ENCODE assay signal across 8 mouse cellular contexts in genomic region chr1:53740077-53740776, GRCm38 (mm10). TPM values are rescaled to one million over a fixed set of nuclear protein-coding genes. Genes with fewer than 3 reads are reported as not detected.
DNase-seq lines count a peak whose midpoint lies in the region; ATAC-seq and TF ChIP-seq lines count a peak whose summit lies in the region.
"Not testable (repeated sequence)": the region's sequence is repeated elsewhere in the genome, so short reads cannot be mapped to it uniquely, and the experiment has no call there.

No protein-coding gene starts in this region.

- not testable (repeated sequence) for H3K4me3 ChIP-seq in forebrain, embryonic 12.5 days (replicated peaks); forebrain, embryonic 16.5 days (replicated peaks; ENCODE audit: low read length); hindbrain, embryonic 12.5 days; hindbrain, embryonic 16.5 days (ENCODE audit: low read length); kidney, embryonic 16.5 days (ENCODE audit: low read length); midbrain, embryonic 13.5 days (replicated peaks); midbrain, postnatal 0 days (ENCODE audit: low read depth, low read length); neural tube, embryonic 14.5 days (ENCODE audit: low read depth, low read length)

- not testable (repeated sequence) for H3K4me2 ChIP-seq in forebrain, embryonic 12.5 days; forebrain, embryonic 16.5 days (ENCODE audit: low read length); hindbrain, embryonic 12.5 days (replicated peaks); hindbrain, embryonic 16.5 days (ENCODE audit: low read length); kidney, embryonic 16.5 days (replicated peaks; ENCODE audit: low read depth, low read length); midbrain, embryonic 13.5 days (replicated peaks); midbrain, postnatal 0 days (ENCODE audit: low read depth, low read length, poor library complexity, severe bottlenecking); neural tube, embryonic 14.5 days (ENCODE audit: low read depth, low read length)

- not testable (repeated sequence) for H3K9me3 ChIP-seq in forebrain, embryonic 12.5 days; forebrain, embryonic 16.5 days (ENCODE audit: control insufficient read depth, low read length); hindbrain, embryonic 12.5 days (replicated peaks); hindbrain, embryonic 16.5 days (ENCODE audit: control insufficient read depth, low read length); kidney, embryonic 16.5 days (ENCODE audit: low read length); midbrain, embryonic 13.5 days; midbrain, postnatal 0 days (ENCODE audit: low read length); neural tube, embryonic 14.5 days (ENCODE audit: control insufficient read depth, low read length)

- ATAC-seq in forebrain, embryonic 12.5 days (ENCODE audit: low FRiP score): peak; percentile 82; the same call in 1 of the 2 replicates
- ATAC-seq in forebrain, embryonic 16.5 days: peak; percentile 93
- ATAC-seq in hindbrain, embryonic 12.5 days (ENCODE audit: low FRiP score): peak; percentile 79
- ATAC-seq in hindbrain, embryonic 16.5 days: peak; percentile 87
- peak; percentile 23; the same call in 1 of the 2 replicates for ATAC-seq in kidney, embryonic 16.5 days (ENCODE audit: low FRiP score, low TSS enrichment)
- peak; percentile 79 for ATAC-seq in midbrain, embryonic 13.5 days
- ATAC-seq in midbrain, postnatal 0 days (ENCODE audit: low FRiP score): not testable (repeated sequence)
- peak; percentile 81 for ATAC-seq in neural tube, embryonic 14.5 days (ENCODE audit: low read depth)

- peaks cover 33% of the 10 kb centered on the region for H3K27me3 ChIP-seq in forebrain, embryonic 12.5 days
- H3K27me3 ChIP-seq in forebrain, embryonic 16.5 days (replicated peaks; ENCODE audit: control insufficient read depth, insufficient read depth, low read length); hindbrain, embryonic 12.5 days; hindbrain, embryonic 16.5 days (replicated peaks; ENCODE audit: control insufficient read depth, insufficient read depth, low read length); kidney, embryonic 16.5 days (ENCODE audit: insufficient read depth, low read length); midbrain, embryonic 13.5 days; midbrain, postnatal 0 days (ENCODE audit: insufficient read depth, low read length); neural tube, embryonic 14.5 days (ENCODE audit: control insufficient read depth, insufficient read depth, low read length): not testable (repeated sequence)

- peak; percentile 21 for DNase-seq in midbrain, postnatal 0 days (ENCODE audit: low spot score)

- WGBS in forebrain, embryonic 12.5 days: 24% methylated on average over 4 of the region's 4 CpGs
- WGBS in forebrain, embryonic 16.5 days: 13% methylated on average over 3 of the region's 4 CpGs
- WGBS in hindbrain, embryonic 12.5 days: 52% methylated on average over 4 of the region's 4 CpGs
- 31% methylated on average over 3 of the region's 4 CpGs for WGBS in hindbrain, embryonic 16.5 days
- 40% methylated on average over 3 of the region's 4 CpGs for WGBS in kidney, embryonic 16.5 days
- 49% methylated on average over 3 of the region's 4 CpGs for WGBS in midbrain, embryonic 13.5 days
- 55% methylated on average over 3 of the region's 4 CpGs for WGBS in midbrain, postnatal 0 days
- 10% methylated on average over 3 of the region's 4 CpGs for WGBS in neural tube, embryonic 14.5 days

- TF ChIP-seq CTCF in midbrain, postnatal 0 days (IDR thresholded peaks at IDR 0.05): not testable (repeated sequence)

- not testable (repeated sequence) for H3K36me3 ChIP-seq in forebrain, embryonic 12.5 days (replicated peaks); forebrain, embryonic 16.5 days (ENCODE audit: control insufficient read depth, insufficient read depth); hindbrain, embryonic 12.5 days; hindbrain, embryonic 16.5 days (ENCODE audit: control insufficient read depth, insufficient read depth, low read length); kidney, embryonic 16.5 days (ENCODE audit: insufficient read depth, low read length); midbrain, embryonic 13.5 days; midbrain, postnatal 0 days (ENCODE audit: insufficient read depth, low read length); neural tube, embryonic 14.5 days (ENCODE audit: control insufficient read depth, insufficient read depth, low read length)

- H3K9ac ChIP-seq in forebrain, embryonic 12.5 days; forebrain, embryonic 16.5 days (replicated peaks; ENCODE audit: low read depth, low read length); hindbrain, embryonic 12.5 days; hindbrain, embryonic 16.5 days (ENCODE audit: low read depth, low read length); kidney, embryonic 16.5 days (replicated peaks; ENCODE audit: low read length); midbrain, embryonic 13.5 days (replicated peaks); midbrain, postnatal 0 days (replicated peaks; ENCODE audit: low read length, poor library complexity, severe bottlenecking); neural tube, embryonic 14.5 days (replicated peaks; ENCODE audit: low read depth, low read length): not testable (repeated sequence)

- H3K4me1 ChIP-seq in forebrain, embryonic 12.5 days; forebrain, embryonic 16.5 days (replicated peaks; ENCODE audit: control insufficient read depth, insufficient read depth, low read length); hindbrain, embryonic 12.5 days; hindbrain, embryonic 16.5 days (ENCODE audit: control insufficient read depth, insufficient read depth, low read depth, low read length); kidney, embryonic 16.5 days (ENCODE audit: insufficient read depth, low read length); midbrain, embryonic 13.5 days (replicated peaks); midbrain, postnatal 0 days (ENCODE audit: insufficient read depth, low read length); neural tube, embryonic 14.5 days (ENCODE audit: control insufficient read depth, insufficient read depth, low read length): not testable (repeated sequence)

- not testable (repeated sequence) for H3K27ac ChIP-seq in forebrain, embryonic 12.5 days; forebrain, embryonic 16.5 days (ENCODE audit: low read length); hindbrain, embryonic 12.5 days; hindbrain, embryonic 16.5 days (ENCODE audit: low read depth, low read length); kidney, embryonic 16.5 days (ENCODE audit: low read length); midbrain, embryonic 13.5 days; midbrain, postnatal 0 days (ENCODE audit: low read depth, low read length); neural tube, embryonic 14.5 days (ENCODE audit: low read depth, low read length)

RNA-seq across cellular contexts. Expression of gene Dnah7a, which starts 33.6 kb away (rescaled TPM):
- polyA plus RNA-seq in forebrain, embryonic 12.5 days (2016; fragmentation: Nextera tagmentation; extraction: Ambion mirVana): 7.1 and 7.2 TPM in 2 replicates
- polyA plus RNA-seq in forebrain, embryonic 16.5 days (2015; fragmentation: Nextera tagmentation; extraction: Ambion mirVana): 7.6 and 7.7 TPM in 2 replicates
- polyA plus RNA-seq in hindbrain, embryonic 12.5 days (2016; fragmentation: Nextera tagmentation; extraction: Ambion mirVana): 5.9 and 6.9 TPM in 2 replicates
- 9.1 and 10.0 TPM in 2 replicates for polyA plus RNA-seq in hindbrain, embryonic 16.5 days (2015; fragmentation: Nextera tagmentation; extraction: Ambion mirVana)
- polyA plus RNA-seq in kidney, embryonic 16.5 days (2015; fragmentation: Nextera tagmentation; extraction: Ambion mirVana): 0.70 and 1.3 TPM in 2 replicates
- polyA plus RNA-seq in midbrain, embryonic 13.5 days (2015; fragmentation: Nextera tagmentation; extraction: Ambion mirVana): 9.3 and 9.4 TPM in 2 replicates
- 4.5 and 5.7 TPM in 2 replicates for total RNA-seq in midbrain, postnatal 0 days (2014; rRNA removed)
- 11.7 and 12.0 TPM in 2 replicates for polyA plus RNA-seq in midbrain, postnatal 0 days (2015; fragmentation: Nextera tagmentation; extraction: Ambion mirVana)
- 14.3 and 17.9 TPM in 2 replicates for polyA plus RNA-seq in neural tube, embryonic 14.5 days (2014; fragmentation: Nextera tagmentation; extraction: Ambion mirVana)

RNA-seq across cellular contexts. Expression of gene Stk17b, which starts 44.8 kb away (rescaled TPM):
- polyA plus RNA-seq in forebrain, embryonic 12.5 days (2016; fragmentation: Nextera tagmentation; extraction: Ambion mirVana): 11.1 and 12.3 TPM in 2 replicates
- 4.9 and 6.0 TPM in 2 replicates for polyA plus RNA-seq in forebrain, embryonic 16.5 days (2015; fragmentation: Nextera tagmentation; extraction: Ambion mirVana)
- 8.8 and 9.2 TPM in 2 replicates for polyA plus RNA-seq in hindbrain, embryonic 12.5 days (2016; fragmentation: Nextera tagmentation; extraction: Ambion mirVana)
- 4.9 and 6.2 TPM in 2 replicates for polyA plus RNA-seq in hindbrain, embryonic 16.5 days (2015; fragmentation: Nextera tagmentation; extraction: Ambion mirVana)
- 15.8 and 20.8 TPM in 2 replicates for polyA plus RNA-seq in kidney, embryonic 16.5 days (2015; fragmentation: Nextera tagmentation; extraction: Ambion mirVana)
- 5.8 and 7.7 TPM in 2 replicates for polyA plus RNA-seq in midbrain, embryonic 13.5 days (2015; fragmentation: Nextera tagmentation; extraction: Ambion mirVana)
- 3.7 and 5.3 TPM in 2 replicates for total RNA-seq in midbrain, postnatal 0 days (2014; rRNA removed)
- polyA plus RNA-seq in midbrain, postnatal 0 days (2015; fragmentation: Nextera tagmentation; extraction: Ambion mirVana): 3.2 and 3.7 TPM in 2 replicates
- 5.5 and 6.9 TPM in 2 replicates for polyA plus RNA-seq in neural tube, embryonic 14.5 days (2014; fragmentation: Nextera tagmentation; extraction: Ambion mirVana)
